Mouse (Mus musculus) C2C12 (cell line): ENCODE data around the gene Prkci. TPM values are rescaled to one million over a fixed set of nuclear protein-coding genes. Genes with fewer than 3 reads are reported as not detected.
A peak's percentile ranks its signal among the peaks of the same experiment; 100 is the strongest.

Source experiments
- H3K27me3 ChIP-seq: one replicate; pipeline ENCODE4 v1.6.1; 2011; ENCODE audit not compliant: control insufficient read depth, insufficient read depth, insufficient read length
- H3K36me3 ChIP-seq: one replicate; pipeline ENCODE4 v1.6.1; 2011; ENCODE audit not compliant: control insufficient read depth, insufficient read depth
- H3K4me3 ChIP-seq: one replicate; pipeline ENCODE4 v1.5.1; 2011; ENCODE audit warnings: mild to moderate bottlenecking, control low read depth; ENCODE audit not compliant: poor library complexity, insufficient read depth, severe bottlenecking
- H3K79me2 ChIP-seq: one replicate; pipeline ENCODE4 v1.6.1; 2011; ENCODE audit not compliant: control insufficient read depth, insufficient read depth
- H3K79me3 ChIP-seq: one replicate; pipeline ENCODE4 v1.6.1; 2011; ENCODE audit warnings: low read depth, control low read depth
- H3ac ChIP-seq: one replicate; pipeline ENCODE3; 2011; ENCODE audit warnings: low read depth; ENCODE audit not compliant: control insufficient read depth, insufficient read length
- CEBPB ChIP-seq: IDR thresholded peaks from one replicate; pipeline ENCODE4 v1.6.1; 2011; ENCODE audit warnings: low read depth, mild to moderate bottlenecking, control low read depth, moderate library complexity
- CTCF ChIP-seq: IDR thresholded peaks from one replicate; pipeline ENCODE4 v1.5.1; 2011; ENCODE audit not compliant: control insufficient read depth, insufficient read depth, insufficient read length
- FOSL1 ChIP-seq: IDR thresholded peaks from one replicate; pipeline ENCODE4 v1.8.0; 2011; ENCODE audit warnings: mild to moderate bottlenecking, low read length; ENCODE audit not compliant: poor library complexity, insufficient read depth, severe bottlenecking
- MAX ChIP-seq: IDR thresholded peaks from one replicate; pipeline ENCODE4 v1.6.1; 2011; ENCODE audit warnings: mild to moderate bottlenecking, control low read depth
- MYOD1 ChIP-seq: IDR thresholded peaks from one replicate; pipeline ENCODE4 v1.6.1; 2011; ENCODE audit warnings: low read depth; ENCODE audit not compliant: control insufficient read depth, insufficient read length
- MYOG ChIP-seq: IDR thresholded peaks from one replicate; pipeline ENCODE4 v1.6.1; 2011; ENCODE audit not compliant: control insufficient read depth, insufficient read length; ENCODE audit errors: extremely low read depth
- USF1 ChIP-seq: IDR thresholded peaks from one replicate; pipeline ENCODE4 v1.6.1; 2011; ENCODE audit warnings: low read depth, mild to moderate bottlenecking, control low read depth, moderate library complexity
- polyA plus RNA-seq: library from polyadenylated mRNA; unstranded; fragments of >200 nt; fragmentation: generic; extraction: Trizol; gene quantifications from one replicate; pipeline ENCODE4 v1.2.1, GENCODE M21; 2012; ENCODE audit warnings: missing spikeins

Gene Prkci
- polyA plus RNA-seq, 1 experiment = 17.5 TPM

DNA sequence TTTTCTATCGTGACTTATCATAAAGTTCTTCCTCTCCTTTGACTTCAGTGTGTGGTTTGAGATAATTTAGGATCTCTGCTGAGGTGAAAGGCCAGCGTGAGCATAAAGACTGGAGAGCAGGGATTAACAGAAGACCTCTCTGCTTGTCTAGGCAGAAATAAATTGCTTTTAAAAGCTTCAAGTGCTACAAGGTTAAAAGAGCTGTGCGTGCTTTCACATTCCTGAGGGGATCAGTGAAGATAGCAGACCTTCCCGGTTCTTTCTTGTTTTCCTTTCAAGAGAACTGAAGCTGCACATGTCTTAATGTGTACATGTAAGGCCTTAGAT, 1.1 kb downstream of the Prkci start:
- H3K27me3 ChIP-seq = no peaks in the 10 kb centered on the region
- TF ChIP-seq CTCF = no peak
- TF ChIP-seq MYOD1 = no peak
- no peak for TF ChIP-seq USF1
- no peak for TF ChIP-seq FOSL1
- TF ChIP-seq MAX = no peak
- TF ChIP-seq CEBPB = no peak
- TF ChIP-seq MYOG = no peak
- H3K79me2 ChIP-seq = peaks cover 61% of the 10 kb centered on the region
- H3K4me3 ChIP-seq = peak overlapping the region; percentile 73
- H3K36me3 ChIP-seq = no peaks in the 10 kb centered on the region
- peak overlapping the region; percentile 14 for H3ac ChIP-seq
- peaks cover 52% of the 10 kb centered on the region for H3K79me3 ChIP-seq

DNA sequence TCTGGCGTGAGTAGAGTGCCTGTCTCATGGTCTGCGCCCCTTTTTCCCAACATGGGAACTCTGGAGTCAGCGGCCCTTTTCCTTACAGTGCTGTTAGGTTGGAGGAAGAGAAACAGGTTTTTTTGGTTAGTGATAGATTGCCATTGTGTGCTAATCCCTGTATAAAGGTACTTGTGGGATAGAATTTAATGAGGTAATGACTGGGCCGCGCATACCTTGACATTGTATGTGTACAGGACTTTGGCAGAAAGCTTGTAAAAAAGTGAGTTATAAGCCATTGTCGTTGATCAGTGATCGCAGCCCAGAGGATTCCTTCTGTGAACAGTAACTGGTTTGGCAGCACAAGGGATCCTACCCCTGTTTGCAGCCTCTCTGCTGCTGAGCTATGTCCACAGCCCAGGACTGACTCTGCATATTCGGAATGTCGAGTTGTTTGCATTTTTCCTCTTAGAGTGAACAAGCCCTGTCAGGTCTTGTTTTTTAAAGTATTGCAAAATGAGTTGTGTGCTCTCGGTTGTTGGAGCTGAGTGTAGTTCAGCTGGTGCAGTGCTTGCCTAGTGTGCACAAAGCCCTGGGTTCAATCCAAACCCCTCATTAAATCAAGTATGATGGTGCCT, 4.0 kb downstream of the Prkci start:
- no peak overlapping the region for H3ac ChIP-seq
- H3K27me3 ChIP-seq = no peaks in the 10 kb centered on the region
- H3K79me3 ChIP-seq = peaks cover 78% of the 10 kb centered on the region
- no peak overlapping the region for H3K4me3 ChIP-seq
- H3K79me2 ChIP-seq = peaks cover 90% of the 10 kb centered on the region
- H3K36me3 ChIP-seq = no peaks in the 10 kb centered on the region
- TF ChIP-seq CTCF (no peak), USF1 (no peak), MYOG (no peak), MYOD1 (no peak), MAX (no peak), CEBPB (no peak), FOSL1 (no peak)

DNA sequence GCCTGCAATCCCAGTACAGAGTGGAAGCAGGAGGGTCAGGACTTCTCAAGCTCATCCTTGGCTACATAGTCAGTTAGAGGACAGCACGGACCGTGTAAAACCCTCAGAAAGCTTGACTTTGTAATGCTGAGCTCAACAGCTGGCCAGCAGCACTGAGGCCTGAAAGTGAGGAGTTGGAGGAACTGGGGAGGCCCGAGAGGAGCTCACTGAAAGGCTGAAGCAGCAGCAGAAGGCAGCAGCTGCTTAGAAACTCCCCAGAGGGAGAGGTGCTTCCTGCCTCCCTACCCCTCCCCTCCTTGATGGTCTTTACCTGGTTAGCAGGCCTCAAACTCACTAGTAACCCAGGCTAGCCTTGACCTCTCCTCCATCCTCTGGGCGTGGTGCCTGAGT, 4.5 kb downstream of the Prkci start:
- no peaks in the 10 kb centered on the region for H3K36me3 ChIP-seq
- H3K27me3 ChIP-seq = no peaks in the 10 kb centered on the region
- peaks cover 84% of the 10 kb centered on the region for H3K79me3 ChIP-seq
- no peak overlapping the region for H3K4me3 ChIP-seq
- no peak overlapping the region for H3ac ChIP-seq
- H3K79me2 ChIP-seq = peaks cover 95% of the 10 kb centered on the region
- TF ChIP-seq CEBPB (no peak), MAX (no peak), CTCF (no peak)

DNA sequence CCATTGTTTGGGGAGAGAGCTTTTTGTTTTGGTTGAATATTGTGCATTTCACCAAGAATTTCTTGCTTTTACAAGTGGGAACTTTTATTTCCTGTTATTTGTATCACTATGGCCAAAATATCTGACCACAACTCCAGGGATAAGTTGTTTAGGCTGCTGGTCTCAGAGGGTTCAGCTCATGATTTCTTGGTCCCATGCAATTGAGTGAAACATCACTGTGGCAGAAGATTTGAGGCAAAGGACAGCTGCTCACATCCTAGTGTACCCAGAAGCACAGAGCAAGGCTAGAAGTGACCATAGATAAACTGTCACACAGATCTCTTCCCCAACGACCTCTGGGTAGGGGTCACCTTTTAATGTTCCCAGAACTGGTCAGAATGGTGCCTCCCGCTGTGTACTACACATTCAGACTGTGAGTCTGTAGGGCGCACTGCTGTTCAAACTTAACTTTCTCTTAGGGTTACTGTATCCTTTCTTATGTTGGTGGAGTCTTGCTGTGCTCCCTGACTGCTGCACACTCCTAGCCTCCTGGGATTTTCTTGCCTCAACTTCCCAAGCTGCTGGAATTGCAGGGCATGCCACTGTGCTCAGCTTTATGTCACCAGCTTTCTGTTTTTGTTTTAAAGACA, 5.6 kb downstream of the Prkci start:
- Histone ChIP-seq H3K36me3 (no peaks in the 10 kb centered on the region), H3K79me2 (peaks cover 100% of the 10 kb centered on the region), H3K27me3 (no peaks in the 10 kb centered on the region), H3K4me3 (no peak overlapping the region), H3K79me3 (peaks cover 92% of the 10 kb centered on the region), H3ac (no peak overlapping the region)
- TF ChIP-seq CEBPB (no peak), CTCF (no peak), MYOD1 (no peak), USF1 (no peak), FOSL1 (no peak), MYOG (no peak), MAX (no peak)

- H3K27me3 ChIP-seq = no peaks in the 10 kb centered on the region
- no peak for TF ChIP-seq CTCF
- no peak for TF ChIP-seq MYOG
- TF ChIP-seq CEBPB = no peak
- no peak for TF ChIP-seq USF1
- no peak for TF ChIP-seq MAX
- no peak for TF ChIP-seq MYOD1
- no peak for TF ChIP-seq FOSL1
- no peaks in the 10 kb centered on the region for H3K36me3 ChIP-seq
- H3K4me3 ChIP-seq = no peak overlapping the region
- H3K79me2 ChIP-seq = peaks cover 96% of the 10 kb centered on the region
- no peak overlapping the region for H3ac ChIP-seq
- H3K79me3 ChIP-seq = peaks cover 86% of the 10 kb centered on the region
Observed at GRCm38 (mm10) chr3:31004320-31005209, 9.0 kb downstream of the Prkci start.

GRCm38 (mm10) chr3:31014374-31014773, 18.8 kb downstream of the Prkci start:
- H3K79me3 ChIP-seq = peaks cover 64% of the 10 kb centered on the region
- H3K36me3 ChIP-seq = no peaks in the 10 kb centered on the region
- H3ac ChIP-seq = no peak overlapping the region
- H3K27me3 ChIP-seq = no peaks in the 10 kb centered on the region
- peaks cover 94% of the 10 kb centered on the region for H3K79me2 ChIP-seq
- TF ChIP-seq CTCF (no peak), CEBPB (no peak), FOSL1 (no peak), MYOG (no peak), MYOD1 (no peak), MAX (no peak), USF1 (no peak)
- no peak overlapping the region for H3K4me3 ChIP-seq
